Mouse (Mus musculus) adrenal gland, postnatal 4 days (tissue): Measurements from ENCODE around the gene Rpl22. TPM values are rescaled to one million over a fixed set of nuclear protein-coding genes. Genes with fewer than 3 reads are reported as not detected.
A peak's percentile ranks its signal among the peaks of the same experiment; 100 is the strongest.

Source experiments
- DNase-seq, 2 experiments: peaks; one replicate each; pipeline ENCODE4 v3.0.0; 2021 to 2022; ENCODE audit warnings: low spot score in 2 of 2, mixed read lengths in 2 of 2
- long read RNA-seq, 2 experiments: library from polyadenylated mRNA; stranded (forward); transcript quantifications; one replicate each; pipeline ENCODE4 v2.0.0; 2021
- total RNA-seq, 2 experiments: library from RNA; stranded (reverse); gene quantifications; 2 replicates each; pipeline ENCODE4 v1.2.3; 2021

The Rpl22 gene
- 100 to 1,000 TPM; 608 to 640 TPM for total RNA-seq
- long read RNA-seq, experiment 1, transcript Rpl22-205 (4 exons, 581 nt): major isoform, 139 of 203 reads
- long read RNA-seq, experiment 1, partial matches to known transcripts: 29 of 203 reads
- long read RNA-seq, experiment 1, other reads (novel, unspliced or antisense): 35 of 203 reads
- long read RNA-seq, experiment 2, transcript Rpl22-205 (4 exons, 581 nt): major isoform, 145 of 211 reads
- long read RNA-seq, experiment 2, partial matches to known transcripts: 47 of 211 reads
- long read RNA-seq, experiment 2, other reads (novel, unspliced or antisense): 19 of 211 reads

DNA sequence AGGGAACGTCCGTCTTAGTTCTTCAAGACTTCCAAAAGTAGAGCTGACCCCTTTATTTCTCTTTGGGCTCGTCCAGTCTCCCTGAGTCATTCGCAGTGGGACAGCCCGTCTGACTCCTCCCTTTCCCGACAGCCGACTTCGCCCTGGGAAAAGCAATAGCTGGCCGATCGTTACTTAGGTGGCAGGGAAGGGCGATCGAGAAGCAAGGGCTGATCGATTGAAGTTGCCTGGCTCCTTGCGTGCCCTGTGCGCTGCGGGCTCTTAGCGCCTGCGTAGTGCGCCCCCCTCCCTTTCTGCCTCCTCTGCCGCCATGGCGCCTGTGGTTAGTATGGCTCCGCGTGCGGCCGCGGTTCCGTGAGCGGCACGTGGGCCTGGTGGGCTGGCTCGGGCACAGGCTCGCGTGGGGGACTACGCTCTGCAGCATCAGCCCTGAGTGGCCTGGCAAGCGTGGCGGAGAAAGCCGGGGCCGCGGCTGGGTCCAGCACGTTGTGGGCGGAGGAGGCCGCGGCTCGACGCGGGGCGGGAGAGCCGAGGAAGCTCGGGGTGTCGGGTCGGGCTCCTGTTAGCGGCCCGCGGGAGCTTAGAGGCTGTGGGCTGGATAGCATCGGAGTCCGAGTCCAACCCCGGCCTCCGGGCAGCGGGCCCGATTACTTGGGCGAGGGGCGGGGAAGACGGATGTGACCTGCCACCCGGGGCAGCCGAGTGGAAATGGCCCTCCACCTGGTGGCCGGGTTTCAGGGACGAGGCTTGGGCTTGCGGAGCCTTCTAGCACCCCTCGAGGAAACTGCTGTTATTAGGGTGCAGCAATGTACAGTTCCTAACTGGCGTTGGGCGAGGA lies at the start of gene Rpl22:
Gene Rpl22 (plus strand): TSS at position 169 of the 838 bp plus-strand sequence.
- DNase-seq: peak; percentile 62 to 79

DNA sequence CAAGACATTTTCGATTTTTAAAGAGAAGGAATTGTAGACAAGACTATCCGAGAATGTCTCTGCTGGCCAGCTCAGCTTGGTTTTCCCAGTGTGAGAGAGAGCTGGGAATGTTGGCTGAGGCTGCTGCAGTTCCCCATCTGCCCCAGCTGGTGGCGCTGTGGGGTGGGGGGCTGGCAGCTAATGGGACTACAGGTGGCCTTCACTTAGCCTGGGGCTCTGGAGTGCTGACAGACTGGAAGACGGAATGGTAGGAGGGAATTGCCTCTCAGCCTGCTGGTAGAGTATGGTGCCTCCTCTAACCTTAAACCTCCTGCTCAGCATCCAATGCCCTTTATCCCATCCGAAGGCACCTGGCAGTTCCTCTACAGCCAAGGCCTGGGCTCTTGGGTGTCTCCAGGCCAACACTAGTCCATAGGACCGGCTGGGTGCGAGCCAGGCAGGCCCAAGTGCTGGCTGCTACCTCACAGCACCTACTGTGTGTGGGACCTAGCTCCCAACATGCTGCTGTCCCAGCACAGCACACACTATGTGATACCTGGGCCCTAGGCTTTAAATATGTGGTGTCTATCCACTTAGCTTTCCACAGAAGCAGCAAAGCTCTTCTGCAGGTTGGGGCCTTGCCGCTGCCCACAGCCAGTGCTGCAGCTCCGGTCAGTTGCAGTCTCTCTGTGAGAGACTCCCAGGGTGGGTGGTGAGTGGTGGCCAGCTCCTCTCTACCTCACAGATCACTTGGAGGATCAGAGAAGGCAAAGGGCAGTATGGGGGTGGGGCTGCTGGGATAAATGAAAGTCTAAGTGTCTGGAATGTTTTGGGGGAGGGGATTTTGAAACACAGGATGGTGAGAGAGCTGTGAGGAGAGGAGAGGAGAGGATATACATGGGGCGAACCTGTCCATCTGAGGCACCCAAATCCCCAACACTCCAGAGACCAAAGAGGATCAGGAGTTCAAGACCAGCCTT lies 48.9 kb upstream of the Rpl22 start:
- DNase-seq: no peak

DNA sequence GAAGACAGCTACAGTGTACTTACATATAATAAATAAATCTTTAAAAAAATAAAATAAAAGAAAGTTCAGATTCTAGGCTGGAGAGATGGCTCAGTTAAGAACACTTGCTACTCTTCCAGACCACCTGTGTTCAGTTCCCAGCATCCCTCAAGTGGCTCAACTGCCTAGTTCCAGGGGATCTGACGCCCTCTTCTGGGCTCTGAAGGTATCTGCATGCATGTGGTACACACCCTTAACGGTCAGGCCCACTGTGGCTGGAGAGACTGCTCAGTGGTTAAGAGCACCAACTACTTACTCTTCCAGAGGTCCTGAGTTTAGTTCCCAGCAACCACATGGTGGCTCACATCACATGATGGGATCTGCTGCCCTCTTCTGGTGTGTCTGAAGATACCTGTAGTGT lies 47.6 kb upstream of the Rpl22 start:
- DNase-seq: no peak

DNA sequence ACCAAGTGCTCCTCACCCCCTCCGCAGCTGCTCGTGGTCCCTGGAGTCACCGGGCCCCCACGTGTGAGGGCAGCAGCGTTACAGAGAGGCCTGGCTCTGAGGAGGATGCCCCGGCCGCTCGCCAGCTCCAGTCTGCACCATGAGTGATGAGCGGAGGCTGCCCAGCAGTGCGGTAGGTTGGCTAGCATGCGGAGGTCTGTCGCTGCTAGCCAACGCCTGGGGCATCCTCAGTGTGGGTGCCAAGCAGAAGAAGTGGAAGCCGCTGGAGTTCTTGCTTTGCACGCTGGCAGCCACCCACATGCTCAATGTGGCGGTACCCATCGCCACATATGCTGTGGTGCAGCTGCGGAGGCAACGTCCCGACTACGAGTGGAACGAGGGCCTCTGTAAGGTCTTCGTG lies 46.6 kb upstream of the Rpl22 start:
- DNase-seq: no peak

DNA sequence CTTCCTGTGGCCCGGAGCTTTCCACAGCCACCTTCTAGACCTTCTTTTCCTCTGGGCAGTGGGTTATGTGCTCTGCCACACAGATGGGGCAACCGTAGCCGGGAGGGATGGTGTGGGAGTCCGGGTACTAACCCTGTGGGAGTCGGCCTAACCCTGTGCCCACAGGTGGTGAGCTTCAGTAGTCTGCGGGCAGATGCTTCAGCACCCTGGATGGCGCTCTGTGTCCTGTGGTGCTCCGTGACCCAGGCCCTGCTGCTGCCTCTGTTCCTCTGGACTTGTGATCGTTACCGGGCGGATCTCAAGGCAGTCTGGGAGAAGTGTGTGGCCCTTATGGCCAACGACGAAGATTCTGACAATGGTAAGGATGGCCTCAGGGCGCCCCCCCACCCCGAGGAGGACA lies 43.9 kb upstream of the Rpl22 start:
- DNase-seq: no peak

GRCm38 (mm10) chr4:152282721-152283120 lies 42.8 kb upstream of the Rpl22 start:
- DNase-seq: no peak

DNA sequence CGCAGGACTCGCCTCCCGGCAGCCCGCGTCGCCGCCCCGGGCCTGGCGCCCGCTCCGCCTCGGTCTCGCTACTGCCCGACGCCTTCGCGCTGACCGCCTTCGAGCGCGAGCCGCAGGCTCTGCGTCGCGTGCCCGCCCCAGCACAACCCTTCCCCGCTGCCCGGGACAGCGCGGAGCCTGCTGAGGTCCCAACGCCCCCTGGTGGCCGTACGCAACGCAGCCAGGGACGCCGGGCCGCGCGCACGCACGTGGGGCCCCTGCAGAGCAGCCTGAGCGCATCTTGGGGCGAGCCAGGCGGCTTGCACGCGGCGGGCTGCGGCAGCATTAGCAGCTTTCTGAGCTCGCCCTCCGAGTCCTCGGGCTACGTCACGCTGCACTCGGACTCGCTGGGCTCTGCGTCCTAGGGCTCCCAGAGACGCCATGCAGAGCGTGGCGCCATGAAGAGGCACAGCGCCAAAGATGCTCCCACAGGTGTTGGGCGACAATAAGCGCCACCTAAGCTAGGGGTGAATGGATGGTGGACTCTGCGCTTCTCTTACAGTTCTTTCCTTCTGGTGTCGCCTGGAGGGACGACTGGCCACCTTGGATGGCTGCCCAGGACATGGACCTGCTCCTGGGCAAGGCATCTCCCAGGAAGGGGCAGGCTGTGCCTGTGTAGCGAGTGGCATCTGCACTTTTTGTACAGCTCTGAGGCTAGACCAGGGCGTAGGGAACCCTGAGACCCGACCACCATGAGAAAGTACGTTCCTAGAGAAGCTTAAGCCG lies 42.2 kb upstream of the Rpl22 start:
- DNase-seq: peak; percentile 69 to 77

GRCm38 (mm10) chr4:152285505-152285904 lies 40.0 kb upstream of the Rpl22 start:
- no peak for DNase-seq

GRCm38 (mm10) chr4:152286183-152286582 lies 39.4 kb upstream of the Rpl22 start:
- DNase-seq: no peak

DNA sequence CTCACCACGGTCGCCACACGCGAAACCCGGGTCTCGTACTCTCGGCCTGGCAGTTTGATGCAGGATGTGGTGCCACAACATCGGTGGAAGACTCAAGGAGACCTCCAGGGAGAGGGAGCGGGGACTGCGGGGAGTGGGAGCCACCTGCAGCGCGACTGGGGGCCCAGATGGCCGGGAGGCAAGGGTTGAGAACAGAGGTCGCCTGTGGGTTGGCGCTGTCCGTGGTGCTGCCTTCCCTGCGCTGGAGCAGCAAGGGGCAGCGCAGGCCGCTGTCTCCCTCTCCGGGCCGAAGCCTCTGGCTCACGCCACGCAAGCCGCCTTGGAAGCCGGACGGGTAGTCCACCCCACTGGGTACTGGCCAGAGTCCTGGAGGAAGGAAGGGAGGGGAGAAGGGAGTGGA lies 38.7 kb upstream of the Rpl22 start:
- DNase-seq: peak; percentile 47 to 59

- DNase-seq: no peak
Measured at GRCm38 (mm10) chr4:152287317-152288120, 38.0 kb upstream of the Rpl22 start.

DNA sequence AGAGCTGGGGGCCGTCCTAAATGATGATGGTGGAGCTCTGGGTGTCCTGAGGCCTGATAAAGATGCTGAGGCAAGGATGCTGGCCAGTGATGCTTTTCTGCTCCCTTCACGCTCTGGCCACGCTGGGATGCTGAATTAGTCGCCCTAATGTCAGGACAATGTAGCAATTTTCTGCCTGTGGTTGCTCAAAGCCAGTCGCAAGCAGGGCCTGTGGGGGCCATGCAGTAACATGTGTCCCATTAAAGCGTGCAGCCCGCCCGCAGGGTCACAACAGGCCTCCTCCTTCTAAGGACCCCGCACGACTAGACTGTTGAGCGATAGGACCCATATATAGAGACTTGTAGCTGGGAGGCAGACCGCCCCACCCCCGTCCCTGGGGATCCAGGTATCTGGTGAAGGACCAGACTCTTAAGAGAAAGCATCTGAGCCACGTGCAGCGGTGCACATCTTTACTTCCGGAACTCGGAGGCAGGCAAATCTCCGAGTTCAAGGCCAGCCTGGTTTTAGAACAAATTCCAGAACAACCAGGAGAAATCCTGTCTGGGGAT lies 37.1 kb upstream of the Rpl22 start:
- no peak for DNase-seq

GRCm38 (mm10) chr4:152290385-152290784 lies 35.2 kb upstream of the Rpl22 start:
- no peak for DNase-seq

GRCm38 (mm10) chr4:152290991-152291390 lies 34.6 kb upstream of the Rpl22 start:
- no peak for DNase-seq

DNA sequence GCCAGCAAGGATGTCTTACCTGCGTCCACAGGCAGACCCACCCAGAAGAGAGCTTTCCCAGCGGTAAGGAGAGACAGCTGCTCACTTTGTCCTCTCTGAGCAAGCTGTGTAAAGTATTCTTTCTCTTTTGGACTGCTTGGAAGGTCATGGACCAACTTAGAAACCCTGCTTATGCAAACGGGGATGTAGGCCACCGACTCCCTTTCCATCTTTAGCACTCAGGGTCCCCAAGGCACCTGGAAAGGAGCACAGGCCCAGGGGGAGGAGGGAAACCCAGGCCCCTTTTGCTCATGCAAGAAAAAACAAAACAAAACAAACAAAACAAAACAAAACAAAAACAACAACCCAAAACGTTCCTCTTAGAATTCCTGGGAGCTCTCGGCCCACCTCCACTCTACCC lies 34.0 kb upstream of the Rpl22 start, which contains the start of gene Hes3:
Gene Hes3 (minus strand): TSS at position 101 of the 400 bp plus-strand sequence.
- no peak for DNase-seq

DNA sequence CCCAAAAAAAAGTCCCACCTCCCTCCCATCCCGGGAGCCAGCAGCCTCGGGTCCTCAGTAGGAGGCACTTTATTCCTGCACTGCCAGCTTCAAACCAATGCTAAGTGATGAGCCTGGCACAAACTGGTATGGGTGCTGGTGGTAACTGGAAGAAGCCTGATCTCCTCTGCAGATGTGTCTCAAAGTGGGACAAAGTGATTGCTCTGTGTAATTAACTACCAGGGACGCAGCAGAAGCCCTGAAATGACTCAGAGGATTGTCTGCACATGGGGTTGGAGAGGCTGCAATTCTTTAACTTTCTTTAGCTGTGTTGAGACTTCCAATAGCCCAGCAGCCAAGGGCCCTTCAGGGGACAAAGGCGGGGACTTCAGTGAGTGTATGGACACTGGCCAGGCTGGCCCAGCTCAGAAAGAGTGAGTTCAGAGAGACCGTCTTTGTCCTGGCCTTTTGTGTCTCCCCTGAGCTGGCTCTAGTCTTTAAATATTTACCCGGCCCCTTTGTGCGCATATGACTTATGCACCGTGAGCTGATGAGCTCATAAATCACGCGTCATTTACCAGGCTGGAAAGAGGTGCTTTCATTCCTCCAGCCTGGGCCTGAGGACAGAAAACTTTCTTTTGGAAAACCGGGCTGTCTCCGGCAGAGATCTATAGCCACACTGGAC lies 33.3 kb upstream of the Rpl22 start:
- DNase-seq: no peak

GRCm38 (mm10) chr4:152294188-152294929 lies 31.2 kb upstream of the Rpl22 start:
- no peak for DNase-seq

DNA sequence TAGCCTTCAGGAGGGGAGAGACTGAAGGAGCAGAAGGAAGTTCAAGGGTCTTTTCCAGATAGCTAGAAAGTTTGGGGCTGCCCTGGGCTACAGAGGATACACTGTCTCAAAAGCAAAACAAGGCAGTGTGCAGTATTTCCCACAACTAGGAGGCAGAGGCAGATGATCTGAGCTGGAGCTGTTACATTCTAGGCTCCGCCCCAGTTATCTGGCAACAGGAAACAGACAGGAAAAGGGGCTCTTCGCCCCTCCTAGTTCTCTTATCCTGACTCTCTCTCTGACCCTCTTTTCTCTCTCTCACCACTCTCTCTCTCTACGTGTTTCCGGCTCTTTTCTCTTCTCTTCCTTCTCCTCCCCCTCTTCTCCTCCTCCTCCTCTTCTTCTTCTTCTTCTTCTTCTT lies 29.6 kb upstream of the Rpl22 start:
- DNase-seq: no peak
